Mouse (Mus musculus): ENCODE measurements around the gene Sfxn5.

Gene Sfxn5

DNA sequence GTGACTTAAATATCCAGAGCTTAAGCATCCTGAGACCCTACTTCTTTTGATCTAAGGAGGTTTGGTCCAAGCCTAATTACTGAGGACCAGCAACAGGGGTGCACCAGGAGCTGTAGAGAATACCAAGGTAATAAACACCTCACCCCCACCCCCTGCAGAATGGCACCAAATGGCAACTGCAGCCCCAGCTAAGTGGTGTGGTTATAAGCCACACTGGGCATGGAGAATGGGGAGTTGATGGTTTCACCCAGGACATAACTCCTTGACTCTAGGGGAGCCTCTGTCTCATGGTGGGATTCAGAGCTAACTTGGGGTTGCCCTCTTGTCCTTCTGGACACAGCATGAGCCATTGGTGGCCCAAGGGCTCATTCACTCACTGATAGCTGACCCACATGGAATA lies 1.0 kb upstream of the Sfxn5 start:
- DNase-seq (ENCODE audit: low spot score in 2 of 2) = no peak

GRCm38 (mm10) chr6:85333732-85334131 lies 510 bp upstream of the Sfxn5 start:
- DNase-seq (ENCODE audit: low spot score in 2 of 2) = no peak

GRCm38 (mm10) chr6:85332351-85332999 lies 747 bp downstream of the Sfxn5 start:
- peak in 1 of 2 experiments; percentile 22 for DNase-seq (ENCODE audit: low spot score in 2 of 2)

- no peak for DNase-seq (ENCODE audit: low spot score in 2 of 2)
Measured at GRCm38 (mm10) chr6:85331736-85332135, 1.5 kb downstream of the Sfxn5 start.

DNA sequence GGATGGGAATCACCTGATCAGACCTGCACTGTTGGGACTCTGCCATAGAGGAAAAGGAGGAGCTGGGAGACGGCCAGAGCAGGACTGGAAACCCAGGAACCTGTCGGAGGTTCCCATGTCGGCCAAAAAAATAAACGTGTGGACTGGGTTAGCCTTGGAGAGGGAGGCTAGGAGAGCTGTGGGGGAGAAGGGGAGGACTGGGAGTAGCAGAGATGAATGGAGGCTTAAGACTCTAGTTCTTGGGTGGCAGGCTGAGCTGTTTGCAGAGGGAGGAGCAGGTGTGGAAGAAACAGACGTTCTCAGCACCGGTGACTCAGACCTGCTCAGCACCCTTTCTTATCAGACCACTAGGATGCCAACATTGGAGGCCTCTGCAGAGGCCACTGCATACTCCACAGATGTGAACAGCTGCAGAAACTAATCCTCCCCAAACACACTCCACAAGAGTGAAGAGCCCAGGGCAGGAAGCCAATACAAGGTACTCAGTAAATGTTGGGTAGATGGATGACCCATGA lies 1.9 kb downstream of the Sfxn5 start:
- no peak for DNase-seq (ENCODE audit: low spot score in 2 of 2)

DNA sequence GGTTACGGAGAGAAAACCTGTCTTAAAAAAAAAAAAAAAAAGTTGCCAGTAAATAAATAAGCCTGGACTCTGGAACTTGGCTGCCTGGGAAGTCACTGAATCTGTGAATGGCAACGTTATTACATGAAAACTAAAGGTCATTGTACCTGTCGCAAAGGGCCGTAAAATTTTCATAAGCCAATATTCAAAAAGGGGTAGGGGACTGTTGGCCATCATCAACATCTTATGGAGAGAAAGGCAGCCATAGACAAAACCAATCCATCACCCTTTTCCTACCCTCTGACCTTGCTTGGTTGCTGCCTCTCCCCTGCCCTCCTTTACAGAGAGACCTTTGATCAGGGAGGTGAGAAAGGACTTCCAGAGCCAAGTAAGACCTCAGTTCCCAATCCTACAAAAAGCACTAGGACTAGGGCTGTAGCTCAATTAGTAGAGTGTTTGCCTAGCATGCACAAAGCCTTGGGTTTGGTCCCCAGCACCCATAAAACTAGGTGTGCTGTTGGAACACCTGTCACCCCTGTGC lies 3.5 kb downstream of the Sfxn5 start:
- DNase-seq (ENCODE audit: low spot score in 2 of 2) = no peak

GRCm38 (mm10) chr6:85326564-85326963 lies 6.7 kb downstream of the Sfxn5 start:
- DNase-seq (ENCODE audit: low spot score in 2 of 2) = no peak

GRCm38 (mm10) chr6:85325109-85325508 lies 8.1 kb downstream of the Sfxn5 start:
- no peak for DNase-seq (ENCODE audit: low spot score in 2 of 2)

GRCm38 (mm10) chr6:85320445-85320866 lies 12.8 kb downstream of the Sfxn5 start:
- no peak for DNase-seq (ENCODE audit: low spot score in 2 of 2)

- DNase-seq (ENCODE audit: low spot score in 2 of 2) = no peak
Measured at GRCm38 (mm10) chr6:85316211-85316610, 17.0 kb downstream of the Sfxn5 start.

GRCm38 (mm10) chr6:85314064-85314798 lies 19.0 kb downstream of the Sfxn5 start:
- DNase-seq (ENCODE audit: low spot score in 2 of 2) = no peak

- no peak for DNase-seq (ENCODE audit: low spot score in 2 of 2)
Measured at GRCm38 (mm10) chr6:85307894-85308293, 25.3 kb downstream of the Sfxn5 start.

DNA sequence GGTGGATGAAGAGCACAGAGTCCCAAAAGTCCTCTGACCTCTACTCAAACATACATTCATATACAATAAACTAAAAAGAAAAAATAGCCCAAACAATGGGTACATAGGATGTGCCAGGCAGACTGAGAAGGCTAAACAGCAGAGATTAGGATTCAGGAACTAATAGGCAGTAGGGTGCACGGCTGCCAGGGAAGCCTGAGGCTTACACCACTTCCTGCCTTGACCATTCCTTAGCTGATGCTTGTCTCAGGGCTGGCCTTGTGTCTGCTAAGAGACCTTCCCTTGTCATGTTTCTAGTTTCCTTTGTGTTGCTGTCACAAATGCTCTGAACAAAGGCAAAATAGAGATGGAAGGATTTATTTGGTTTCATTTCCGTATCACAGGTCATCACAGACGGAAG lies 26.8 kb downstream of the Sfxn5 start:
- no peak for DNase-seq (ENCODE audit: low spot score in 2 of 2)

GRCm38 (mm10) chr6:85305826-85306225 lies 27.4 kb downstream of the Sfxn5 start:
- no peak for DNase-seq (ENCODE audit: low spot score in 2 of 2)

GRCm38 (mm10) chr6:85304966-85305365 lies 28.3 kb downstream of the Sfxn5 start:
- DNase-seq (ENCODE audit: low spot score in 2 of 2) = no peak

GRCm38 (mm10) chr6:85302326-85303055 lies 30.7 kb downstream of the Sfxn5 start:
- DNase-seq (ENCODE audit: low spot score in 2 of 2) = no peak

DNA sequence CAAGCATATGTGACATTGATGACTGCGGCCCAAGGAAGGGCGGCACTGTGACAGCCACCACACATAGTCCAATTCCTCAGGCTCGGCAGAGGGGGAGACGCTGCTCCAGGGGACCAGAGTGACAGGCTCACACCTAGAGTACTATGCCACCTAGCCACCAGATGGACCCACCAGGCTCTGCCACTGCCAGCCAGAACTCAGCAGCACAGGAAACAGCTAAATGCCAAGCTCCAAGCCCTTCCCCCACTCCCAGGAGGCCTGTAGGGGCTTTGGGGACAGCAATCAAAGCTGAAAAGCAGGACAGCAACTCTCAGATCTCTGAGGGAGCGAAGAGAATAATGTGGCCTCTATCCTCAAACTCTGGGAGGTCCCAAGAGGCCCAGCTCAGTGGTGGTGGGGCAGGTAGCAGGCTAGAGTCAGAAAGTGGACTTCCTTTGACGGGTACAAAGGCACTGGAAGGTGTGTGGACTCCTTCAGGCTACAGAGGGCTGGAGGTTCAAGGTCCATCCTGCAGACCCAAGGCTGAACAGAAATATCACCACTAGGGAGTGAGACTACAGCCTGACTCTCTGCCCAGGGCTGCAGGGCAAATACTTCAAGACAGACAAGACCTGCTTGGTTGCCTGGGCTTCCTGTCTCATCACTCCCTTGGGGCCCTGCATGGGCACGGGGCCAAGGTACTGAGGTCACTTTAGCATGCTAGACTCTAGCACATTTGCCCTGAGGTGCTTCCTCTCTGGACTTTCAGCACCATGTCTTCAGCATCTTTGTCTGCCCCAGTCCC lies 37.6 kb downstream of the Sfxn5 start:
- peak; percentile 57 to 91 for DNase-seq (ENCODE audit: low spot score in 2 of 2)

DNA sequence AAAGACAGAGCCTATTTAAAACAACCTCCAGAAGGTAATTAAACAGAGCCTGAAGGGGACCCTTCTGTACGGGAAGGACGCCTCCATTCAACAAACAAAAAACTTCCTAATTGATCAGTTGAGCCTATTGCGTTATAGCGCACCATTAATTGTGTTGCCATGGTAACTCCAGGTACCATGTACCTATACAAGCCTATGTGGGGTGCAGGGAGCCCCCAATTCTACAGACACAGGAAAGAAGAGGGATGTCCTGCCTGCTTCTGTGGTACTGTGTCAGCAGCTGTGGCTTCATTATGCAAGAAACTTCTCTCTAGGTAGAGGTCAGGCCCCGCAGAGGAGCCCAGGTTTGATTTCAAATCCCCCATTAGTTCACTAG lies 39.2 kb downstream of the Sfxn5 start:
- no peak for DNase-seq (ENCODE audit: low spot score in 2 of 2)

DNA sequence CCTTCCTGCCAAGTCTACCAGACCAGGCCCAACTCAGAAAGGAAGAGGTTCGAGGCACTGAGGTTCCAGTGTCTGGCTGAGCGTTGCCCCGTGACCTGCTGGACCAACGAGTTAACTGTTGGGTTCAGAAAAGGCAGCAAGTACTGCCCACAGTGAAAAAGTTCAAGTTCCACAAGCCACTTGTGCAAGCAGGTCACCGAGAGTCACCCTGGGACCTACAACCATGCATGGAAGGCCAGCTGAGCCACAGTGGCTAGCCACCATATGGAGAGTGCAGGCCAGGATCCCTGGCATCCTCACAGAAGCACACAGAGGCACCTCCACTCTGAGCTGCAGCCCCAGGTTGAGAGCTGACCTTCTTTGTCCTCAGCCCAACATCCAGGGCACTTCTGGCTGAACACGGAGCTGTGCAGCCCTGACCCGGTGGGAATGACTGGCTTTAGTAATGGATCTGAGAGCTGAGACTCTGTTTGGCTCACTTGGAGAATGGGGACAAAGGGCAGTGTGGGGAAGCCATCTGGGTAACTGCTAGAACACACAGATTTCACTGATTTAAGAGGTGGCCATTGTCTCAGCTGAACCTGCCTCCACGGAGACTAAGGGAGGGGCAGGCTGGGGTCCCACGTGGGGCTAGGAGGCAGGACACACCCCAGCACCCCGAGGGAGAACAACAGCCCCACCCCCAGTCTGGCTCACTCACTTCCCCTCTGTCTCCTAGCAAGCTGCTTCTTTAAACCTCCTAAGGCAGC lies 39.8 kb downstream of the Sfxn5 start:
- peak in 1 of 2 experiments; percentile 76 for DNase-seq (ENCODE audit: low spot score in 2 of 2)

DNA sequence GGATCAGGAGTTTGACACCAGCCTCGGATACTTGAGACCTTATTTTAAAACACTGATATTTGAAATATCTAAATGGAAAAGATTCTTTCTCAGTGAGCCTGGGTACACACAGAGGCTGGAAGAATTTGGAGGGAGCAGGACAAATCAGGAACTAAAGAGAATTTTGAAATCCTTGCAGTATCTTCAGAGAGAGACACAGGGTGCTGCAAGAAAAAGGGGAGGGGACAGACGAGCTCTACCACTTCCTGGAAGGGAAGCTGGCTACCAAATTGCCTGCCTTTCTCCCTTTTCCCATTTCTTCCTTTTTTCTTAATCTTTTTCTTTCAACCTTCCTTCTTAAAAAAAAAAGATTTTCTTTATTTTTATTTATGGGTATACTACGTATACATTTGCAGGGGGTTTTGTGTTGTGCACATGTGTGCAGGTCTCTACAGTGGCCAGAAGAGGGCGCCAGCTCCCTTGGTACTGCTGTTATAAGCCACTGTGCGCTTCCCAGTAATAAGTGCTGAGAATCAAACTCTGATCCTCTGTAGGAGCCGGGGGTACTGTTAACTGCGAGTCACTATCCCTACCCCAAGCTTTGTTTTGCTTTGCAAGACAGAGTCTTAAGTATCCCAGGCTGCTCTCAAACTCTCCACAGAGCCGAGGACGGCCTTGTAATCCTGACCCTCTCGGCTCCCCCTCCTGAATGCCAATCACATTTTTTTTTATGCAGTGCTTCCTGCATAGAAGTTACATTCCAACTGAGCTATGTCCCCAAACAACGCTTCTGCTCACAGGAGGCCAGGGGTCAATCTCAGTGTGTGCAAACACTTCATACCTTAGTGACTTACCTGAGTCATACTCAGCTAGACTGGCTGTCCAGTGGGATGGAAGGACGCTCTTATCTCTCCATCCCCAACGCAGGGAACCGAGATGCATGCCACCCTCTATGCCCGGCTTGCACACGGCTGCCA lies 42.1 kb downstream of the Sfxn5 start:
- no peak for DNase-seq (ENCODE audit: low spot score in 2 of 2)

Measured in spleen, postnatal 10 days (tissue).